Mouse (Mus musculus): ENCODE measurements at regions not wholly inside any gene's neighbourhood (a gene's known extent, or its start where the extent isn't known, plus 50 kb on each side); places are given as distances from the start of the nearest gene placed in this dataset.

- no peak for TF ChIP-seq POLR2A (IDR thresholded peaks at IDR 0.05; ENCODE audit: low read depth, low read length)
- no peak for TF ChIP-seq CTCF (IDR thresholded peaks at IDR 0.05; ENCODE audit: extremely low read depth, insufficient read depth, insufficient read length, insufficient replicate concordance)
Observed at GRCm38 (mm10) chr7:115251591-115252369, 508.3 kb downstream of the Insc start.
